Mouse (Mus musculus) midbrain, embryonic 15.5 days (tissue): ENCODE measurements around the gene Ccdc84. TPM values are rescaled to one million over a fixed set of nuclear protein-coding genes. Genes with fewer than 3 reads are reported as not detected.
"Not testable (repeated sequence)": the region's sequence is repeated elsewhere in the genome, so short reads cannot be mapped to it uniquely, and the experiment has no call there.

Experiments used
- ATAC-seq: fragments of 200-750 bp; cut with Nextera tagmentation; replicated peaks from 2 replicates; pipeline ENCODE4 v1.8.0; 2017; ENCODE audit warnings: moderate TSS enrichment
- H3K27ac ChIP-seq: fragments of 300-500 bp; sonication (generic); 2 replicates; pipeline ENCODE4 v1.5.1; 2015; ENCODE audit warnings: mild to moderate bottlenecking, inconsistent platforms
- H3K27me3 ChIP-seq: fragments of 300-500 bp; sonication (generic); replicated peaks from 2 replicates; pipeline ENCODE4 v1.6.1; 2015; ENCODE audit warnings: inconsistent platforms
- H3K36me3 ChIP-seq: fragments of 300-500 bp; sonication (generic); replicated peaks from 2 replicates; pipeline ENCODE4 v1.6.1; 2015; ENCODE audit warnings: inconsistent platforms
- H3K4me1 ChIP-seq: fragments of 300-500 bp; sonication (generic); 2 replicates; pipeline ENCODE4 v1.6.1; 2015; ENCODE audit warnings: inconsistent platforms
- H3K4me2 ChIP-seq: fragments of 300-500 bp; sonication (generic); 2 replicates; pipeline ENCODE4 v1.6.1; 2015; ENCODE audit warnings: inconsistent platforms, mild to moderate bottlenecking, moderate library complexity
- H3K4me3 ChIP-seq: fragments of 300-500 bp; sonication (generic); 2 replicates; pipeline ENCODE4 v1.5.1; 2015; ENCODE audit warnings: mild to moderate bottlenecking, inconsistent platforms
- H3K9ac ChIP-seq: fragments of 300-500 bp; sonication (generic); 2 replicates; pipeline ENCODE4 v1.6.1; 2015; ENCODE audit warnings: mild to moderate bottlenecking, inconsistent platforms
- H3K9me3 ChIP-seq: fragments of 300-500 bp; sonication (generic); 2 replicates; pipeline ENCODE4 v1.6.1; 2016; ENCODE audit warnings: inconsistent platforms
- WGBS: fragments of 180-500 bp; shearing (Covaris S2); methylation state at CpG from one replicate; pipeline ENCODE4 v1.1.7; 2015; ENCODE audit warnings: mixed read lengths; 5-methylcytosine and 5-hydroxymethylcytosine counted together
- microRNA-seq: library from miRNA; unstranded; fragments of <30 nt; microRNA quantifications from one replicate; pipeline ENCODE4, GENCODE M21; 2016
- polyA plus RNA-seq: library from polyadenylated mRNA; unstranded; fragments of >200 nt; fragmentation: Nextera tagmentation; extraction: Ambion mirVana; gene quantifications from 2 replicates; pipeline ENCODE4 v1.2.1, GENCODE M21; 2015

The Ccdc84 gene
- polyA plus RNA-seq, 1 experiment from 2014 or later, result 37.6 TPM

- H3K9me3 ChIP-seq, result no peaks in the 10 kb centered on the region
- H3K4me1 ChIP-seq, result peaks cover 17% of the 10 kb centered on the region
- H3K4me2 ChIP-seq, result peak within 1 kb of the TSS; percentile 87
- H3K4me3 ChIP-seq, result peak within 1 kb of the TSS; percentile 77
- peak within 1 kb of the TSS; percentile 80 for H3K9ac ChIP-seq
- H3K27me3 ChIP-seq, result no peaks in the 10 kb centered on the region
- H3K27ac ChIP-seq, result peak within 1 kb of the TSS; percentile 87
- WGBS, result under 1% methylated on average over 83 of the region's 83 CpGs
- peaks cover 32% of the 10 kb centered on the region for H3K36me3 ChIP-seq
- ATAC-seq, result peak; percentile 98
These were observed 39.1 kb downstream of the Ccdc84 start, which contains the start of gene Hyou1 for GRCm38 (mm10) chr9:44379054-44379834. TSS of gene Hyou1 (plus strand) at chr9:44379490.

GRCm38 (mm10) chr9:44378153-44378730 lies 40.1 kb downstream of the Ccdc84 start:
- no peak for ATAC-seq
- H3K4me1 ChIP-seq, result peaks cover 17% of the 10 kb centered on the region
- WGBS, result 89% methylated on average over 5 of the region's 5 CpGs
- H3K9me3 ChIP-seq, result no peaks in the 10 kb centered on the region
- peak overlapping the region; percentile 77 for H3K4me3 ChIP-seq
- peak overlapping the region; percentile 66; the same call in 1 of the 2 replicates for H3K9ac ChIP-seq
- H3K4me2 ChIP-seq, result peak overlapping the region; percentile 57
- peaks cover 23% of the 10 kb centered on the region for H3K36me3 ChIP-seq
- no peaks in the 10 kb centered on the region for H3K27me3 ChIP-seq
- H3K27ac ChIP-seq, result peak overlapping the region; percentile 87

- H3K27ac ChIP-seq, H3K27me3 ChIP-seq: not testable (repeated sequence)
These were observed 41.0 kb downstream of the Ccdc84 start for GRCm38 (mm10) chr9:44377335-44377734.

GRCm38 (mm10) chr9:44376141-44376540 lies 42.2 kb downstream of the Ccdc84 start:
- ATAC-seq, result no peak
- WGBS, result 90% methylated on average over 6 of the region's 6 CpGs
- H3K9me3 ChIP-seq, result no peaks in the 10 kb centered on the region
- H3K27me3 ChIP-seq, result no peaks in the 10 kb centered on the region
- H3K36me3 ChIP-seq, result peaks cover 2% of the 10 kb centered on the region; the same call in 1 of the 2 replicates
- no peak overlapping the region for H3K27ac ChIP-seq
- H3K9ac ChIP-seq, result no peak overlapping the region
- H3K4me2 ChIP-seq, result no peak overlapping the region
- H3K4me1 ChIP-seq, result peaks cover 17% of the 10 kb centered on the region
- H3K4me3 ChIP-seq, result no peak overlapping the region

More at GRCm38 (mm10) chr9:44377335-44377734, 41.0 kb downstream of the Ccdc84 start:
- H3K4me2 ChIP-seq, H3K9me3 ChIP-seq, ATAC-seq, H3K4me3 ChIP-seq, H3K9ac ChIP-seq: not testable (repeated sequence)
- Histone ChIP-seq H3K36me3 (peaks cover 14% of the 10 kb centered on the region), H3K4me1 (peaks cover 17% of the 10 kb centered on the region)
- WGBS, result 87% methylated on average over 2 of the region's 2 CpGs

- no peak overlapping the region for H3K27ac ChIP-seq
- no peaks in the 10 kb centered on the region for H3K9me3 ChIP-seq
- H3K4me2 ChIP-seq, result no peak overlapping the region
- H3K9ac ChIP-seq, result no peak overlapping the region
- no peak for ATAC-seq
- H3K36me3 ChIP-seq, result no peaks in the 10 kb centered on the region
- H3K27me3 ChIP-seq, result no peaks in the 10 kb centered on the region
- H3K4me1 ChIP-seq, result peaks cover 2% of the 10 kb centered on the region
- no peak overlapping the region for H3K4me3 ChIP-seq
These were observed 45.0 kb downstream of the Ccdc84 start for GRCm38 (mm10) chr9:44373386-44373785.

GRCm38 (mm10) chr9:44364480-44364879 lies 53.9 kb downstream of the Ccdc84 start:
- Histone ChIP-seq H3K4me2 (no peak overlapping the region), H3K4me1 (peaks cover 8% of the 10 kb centered on the region), H3K27ac (no peak overlapping the region), H3K36me3 (no peaks in the 10 kb centered on the region), H3K9ac (no peak overlapping the region), H3K4me3 (no peak overlapping the region), H3K27me3 (no peaks in the 10 kb centered on the region), H3K9me3 (no peaks in the 10 kb centered on the region)
- no peak for ATAC-seq
- 64% methylated on average over 3 of the region's 3 CpGs for WGBS

- Histone ChIP-seq H3K36me3 (peaks cover 12% of the 10 kb centered on the region), H3K9ac (peak overlapping the region; percentile 36; the same call in 1 of the 2 replicates)
These were observed 56.4 kb downstream of the Ccdc84 start for GRCm38 (mm10) chr9:44361931-44362330.

GRCm38 (mm10) chr9:44361190-44361917 lies 57.0 kb downstream of the Ccdc84 start, which contains the start of gene Vps11:
TSS of gene Vps11 (minus strand) at chr9:44361670.
- Histone ChIP-seq H3K27ac (peak within 1 kb of the TSS; percentile 87), H3K4me3 (peak within 1 kb of the TSS; percentile 99), H3K4me1 (peaks cover 10% of the 10 kb centered on the region), H3K9ac (peak within 1 kb of the TSS; percentile 90), H3K9me3 (no peaks in the 10 kb centered on the region), H3K4me2 (peak within 1 kb of the TSS; percentile 82), H3K27me3 (no peaks in the 10 kb centered on the region), H3K36me3 (peaks cover 18% of the 10 kb centered on the region)
- ATAC-seq, result peak; percentile 91
- WGBS, result under 1% methylated on average over 44 of the region's 44 CpGs

More at GRCm38 (mm10) chr9:44361931-44362330, 56.4 kb downstream of the Ccdc84 start:
- Histone ChIP-seq H3K4me3 (peak overlapping the region; percentile 99), H3K27ac (peak overlapping the region; percentile 87), H3K4me2 (peak overlapping the region; percentile 82)
- H3K27me3 ChIP-seq, H3K9me3 ChIP-seq, H3K4me1 ChIP-seq: not testable (repeated sequence)
- peak; percentile 53 for ATAC-seq
- 42% methylated on average over 4 of the region's 4 CpGs for WGBS

Small RNA genes within 50 kb of the gene (microRNA-seq; reads per million reads assigned to microRNA genes)
- gene Mir7085, result not detected

Other genes with a start within 250 kb of the Ccdc84 start
- gene Cbl, start 184.5 kb downstream of the Ccdc84 start, polyA plus RNA-seq, result 24.4 and 26.2 TPM in 2 replicates
- 0.61 TPM in 1 of 2 replicates, not detected in the other for gene Ccdc153, start 177.9 kb downstream of the Ccdc84 start, polyA plus RNA-seq
- 0.44 and 0.96 TPM in 2 replicates for gene Pdzd3, start 167.1 kb downstream of the Ccdc84 start, polyA plus RNA-seq
- 4.8 and 5.1 TPM in 2 replicates for gene Nlrx1, start 150.0 kb downstream of the Ccdc84 start, polyA plus RNA-seq
- 30.4 and 31.1 TPM in 2 replicates for gene Abcg4, start 130.0 kb downstream of the Ccdc84 start, polyA plus RNA-seq
- 28.4 and 30.5 TPM in 2 replicates for gene Hinfp, start 112.9 kb downstream of the Ccdc84 start, polyA plus RNA-seq
- gene C2cd2l, start 98.3 kb downstream of the Ccdc84 start, polyA plus RNA-seq, result 27.3 and 30.6 TPM in 2 replicates
- gene Dpagt1, start 92.5 kb downstream of the Ccdc84 start, polyA plus RNA-seq, result 36.5 and 36.9 TPM in 2 replicates
- 121 and 132 TPM in 2 replicates for gene H2afx, start 83.9 kb downstream of the Ccdc84 start, polyA plus RNA-seq
- 63.1 and 65.6 TPM in 2 replicates for gene Hmbs, start 74.3 kb downstream of the Ccdc84 start, polyA plus RNA-seq
- gene Vps11, start 56.9 kb downstream of the Ccdc84 start, polyA plus RNA-seq, result 43.3 and 45.7 TPM in 2 replicates
- 28.1 and 29.7 TPM in 2 replicates for gene Hyou1, start 39.1 kb downstream of the Ccdc84 start, polyA plus RNA-seq
- gene Slc37a4, start 21.7 kb downstream of the Ccdc84 start, polyA plus RNA-seq, result 44.6 and 44.9 TPM in 2 replicates
- gene Rps25, start 11.4 kb downstream of the Ccdc84 start, polyA plus RNA-seq, result 965 and 984 TPM in 2 replicates
- 317 and 321 TPM in 2 replicates for gene Trappc4, start 11.0 kb downstream of the Ccdc84 start, polyA plus RNA-seq
- gene Foxr1, start 22.6 kb upstream of the Ccdc84 start, polyA plus RNA-seq, result not detected in 2 replicates
- not detected in 2 replicates for gene Upk2, start 36.4 kb upstream of the Ccdc84 start, polyA plus RNA-seq
- gene Bcl9l, start 64.3 kb upstream of the Ccdc84 start, polyA plus RNA-seq, result 12.5 and 13.0 TPM in 2 replicates
- not detected in 2 replicates for gene Cxcr5, start 143.3 kb upstream of the Ccdc84 start, polyA plus RNA-seq
- gene Ddx6, start 186.3 kb upstream of the Ccdc84 start, polyA plus RNA-seq, result 20.7 and 22.6 TPM in 2 replicates